Mouse (Mus musculus): Measurements from ENCODE around the gene Unc13a. TPM values are rescaled to one million over a fixed set of nuclear protein-coding genes. Genes with fewer than 3 reads are reported as not detected.

The Unc13a gene
- polyA plus RNA-seq, 1 experiment from 2014 or later, result 0.59 TPM

GRCm38 (mm10) chr8:71596798-71597197, 74.8 kb downstream of the Unc13a start:
- H3K4me3 ChIP-seq (ENCODE audit: low read depth, low read length), result no peak overlapping the region
- H3K4me2 ChIP-seq (ENCODE audit: low read depth, severe bottlenecking), result no peak overlapping the region
- H3K27ac ChIP-seq (replicated peaks; ENCODE audit: low read depth, low read length), result no peak overlapping the region
- no peaks in the 10 kb centered on the region for H3K36me3 ChIP-seq (ENCODE audit: control insufficient read depth, insufficient read depth, low read length)
- WGBS, result 84% methylated on average over 4 of the region's 4 CpGs
- DNase-seq (ENCODE audit: low spot score) (no peak), ATAC-seq (ENCODE audit: insufficient number of reproducible peaks, low FRiP score, low TSS enrichment, low read depth) (no peak)
- H3K9me3 ChIP-seq (ENCODE audit: control insufficient read depth, low read length), result no peaks in the 10 kb centered on the region
- H3K4me1 ChIP-seq (ENCODE audit: control insufficient read depth, insufficient read depth, low read length), result peaks cover 5% of the 10 kb centered on the region
- H3K27me3 ChIP-seq (ENCODE audit: control insufficient read depth, insufficient read depth, low read length), result peaks cover 7% of the 10 kb centered on the region
- H3K9ac ChIP-seq (ENCODE audit: low read length), result no peak overlapping the region

DNA sequence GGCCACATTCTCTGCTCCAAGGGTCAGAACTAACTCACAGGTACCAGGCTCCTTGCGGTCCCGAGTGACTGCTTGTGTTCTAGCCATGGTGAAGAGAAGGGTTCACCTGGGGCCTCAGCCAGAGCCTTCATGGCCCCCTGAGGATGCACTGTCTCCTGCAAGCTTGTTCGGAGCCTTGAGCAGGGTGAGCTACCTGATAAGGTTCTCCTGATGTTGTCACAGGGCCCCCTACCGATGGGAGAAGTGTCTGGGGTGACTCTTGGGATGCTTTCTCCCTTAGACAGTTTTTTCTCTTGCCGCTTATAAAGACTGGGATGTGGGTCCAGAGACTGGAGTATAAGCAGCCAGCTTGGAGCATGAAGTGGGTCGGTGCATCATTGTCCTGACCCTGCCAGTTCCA, 75.2 kb downstream of the Unc13a start:
- DNase-seq (ENCODE audit: low spot score), result no peak
- Histone ChIP-seq H3K4me2 (ENCODE audit: low read depth, severe bottlenecking) (no peak overlapping the region), H3K9me3 (ENCODE audit: control insufficient read depth, low read length) (no peaks in the 10 kb centered on the region), H3K27me3 (ENCODE audit: control insufficient read depth, insufficient read depth, low read length) (peaks cover 3% of the 10 kb centered on the region; the same call in 1 of the 2 replicates), H3K4me1 (ENCODE audit: control insufficient read depth, insufficient read depth, low read length) (peaks cover 5% of the 10 kb centered on the region), H3K27ac (replicated peaks; ENCODE audit: low read depth, low read length) (no peak overlapping the region), H3K9ac (ENCODE audit: low read length) (no peak overlapping the region; the same call in 1 of the 2 replicates), H3K4me3 (ENCODE audit: low read depth, low read length) (no peak overlapping the region), H3K36me3 (ENCODE audit: control insufficient read depth, insufficient read depth, low read length) (no peaks in the 10 kb centered on the region)
- 57% methylated on average over 6 of the region's 6 CpGs for WGBS
- ATAC-seq (ENCODE audit: insufficient number of reproducible peaks, low FRiP score, low TSS enrichment, low read depth), result no peak

DNA sequence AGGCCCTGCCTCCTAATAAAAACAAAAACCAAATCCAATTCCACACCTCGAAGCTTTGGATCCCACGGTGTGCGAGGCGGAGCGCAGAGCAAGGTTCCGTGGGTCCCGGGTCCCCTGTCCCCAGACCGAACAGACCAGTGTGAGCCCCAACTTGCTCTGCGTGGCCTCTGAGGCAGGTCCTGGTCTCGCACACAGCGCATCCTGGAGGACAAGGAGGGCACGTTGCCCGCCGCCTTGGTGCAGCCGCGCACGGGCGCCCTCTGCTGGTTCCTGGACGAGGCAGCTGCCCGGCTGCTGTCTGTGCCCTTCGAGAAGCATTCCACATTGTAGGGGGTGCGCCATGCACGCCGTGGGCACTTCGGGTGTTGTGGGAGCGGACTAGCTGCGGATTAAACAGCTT, 75.7 kb downstream of the Unc13a start:
- Histone ChIP-seq H3K4me2 (ENCODE audit: low read depth, severe bottlenecking) (no peak overlapping the region; the same call in 1 of the 2 replicates), H3K4me3 (ENCODE audit: low read depth, low read length) (no peak overlapping the region), H3K27ac (replicated peaks; ENCODE audit: low read depth, low read length) (no peak overlapping the region), H3K4me1 (ENCODE audit: control insufficient read depth, insufficient read depth, low read length) (peaks cover 5% of the 10 kb centered on the region), H3K9ac (ENCODE audit: low read length) (peak overlapping the region; percentile 43), H3K9me3 (ENCODE audit: control insufficient read depth, low read length) (no peaks in the 10 kb centered on the region), H3K27me3 (ENCODE audit: control insufficient read depth, insufficient read depth, low read length) (no peaks in the 10 kb centered on the region), H3K36me3 (ENCODE audit: control insufficient read depth, insufficient read depth, low read length) (no peaks in the 10 kb centered on the region)
- peak; percentile 91 for DNase-seq (ENCODE audit: low spot score)
- 10% methylated on average over 27 of the region's 27 CpGs for WGBS
- peak; percentile 23; the same call in 1 of the 2 replicates for ATAC-seq (ENCODE audit: insufficient number of reproducible peaks, low FRiP score, low TSS enrichment, low read depth)

- Histone ChIP-seq H3K9ac (ENCODE audit: low read length) (no peak overlapping the region), H3K27ac (replicated peaks; ENCODE audit: low read depth, low read length) (no peak overlapping the region), H3K9me3 (ENCODE audit: control insufficient read depth, low read length) (no peaks in the 10 kb centered on the region), H3K27me3 (ENCODE audit: control insufficient read depth, insufficient read depth, low read length) (no peaks in the 10 kb centered on the region), H3K4me2 (ENCODE audit: low read depth, severe bottlenecking) (no peak overlapping the region), H3K4me3 (ENCODE audit: low read depth, low read length) (no peak overlapping the region), H3K36me3 (ENCODE audit: control insufficient read depth, insufficient read depth, low read length) (no peaks in the 10 kb centered on the region), H3K4me1 (ENCODE audit: control insufficient read depth, insufficient read depth, low read length) (peaks cover 5% of the 10 kb centered on the region)
- ATAC-seq (ENCODE audit: insufficient number of reproducible peaks, low FRiP score, low TSS enrichment, low read depth) (no peak), DNase-seq (ENCODE audit: low spot score) (no peak)
- WGBS, result 83% methylated on average over 4 of the region's 4 CpGs
Measured at GRCm38 (mm10) chr8:71594324-71594722, 77.2 kb downstream of the Unc13a start.

- ATAC-seq (ENCODE audit: insufficient number of reproducible peaks, low FRiP score, low TSS enrichment, low read depth), result no peak
- no peak overlapping the region; the same call in 1 of the 2 replicates for H3K4me3 ChIP-seq (ENCODE audit: low read depth, low read length)
- 93% methylated on average over 8 of the region's 8 CpGs for WGBS
Measured at GRCm38 (mm10) chr8:71593556-71594323, 77.8 kb downstream of the Unc13a start.

GRCm38 (mm10) chr8:71592374-71593170, 79.0 kb downstream of the Unc13a start:
- ATAC-seq (ENCODE audit: insufficient number of reproducible peaks, low FRiP score, low TSS enrichment, low read depth) (peak; percentile 36; the same call in 1 of the 2 replicates), DNase-seq (ENCODE audit: low spot score) (no peak)
- H3K4me2 ChIP-seq (ENCODE audit: low read depth, severe bottlenecking), result peak overlapping the region; percentile 92
- WGBS, result 6% methylated on average over 60 of the region's 60 CpGs
- H3K27ac ChIP-seq (replicated peaks; ENCODE audit: low read depth, low read length), result peak overlapping the region; percentile 91
- peak overlapping the region; percentile 96 for H3K9ac ChIP-seq (ENCODE audit: low read length)
- H3K4me3 ChIP-seq (ENCODE audit: low read depth, low read length), result peak overlapping the region; percentile 92
- no peaks in the 10 kb centered on the region for H3K9me3 ChIP-seq (ENCODE audit: control insufficient read depth, low read length)
- no peaks in the 10 kb centered on the region for H3K36me3 ChIP-seq (ENCODE audit: control insufficient read depth, insufficient read depth, low read length)
- no peaks in the 10 kb centered on the region for H3K27me3 ChIP-seq (ENCODE audit: control insufficient read depth, insufficient read depth, low read length)
- H3K4me1 ChIP-seq (ENCODE audit: control insufficient read depth, insufficient read depth, low read length), result peaks cover 5% of the 10 kb centered on the region

More at GRCm38 (mm10) chr8:71593556-71594323, 77.8 kb downstream of the Unc13a start:
- Histone ChIP-seq H3K9ac (ENCODE audit: low read length) (no peak overlapping the region; the same call in 1 of the 2 replicates), H3K4me1 (ENCODE audit: control insufficient read depth, insufficient read depth, low read length) (peaks cover 5% of the 10 kb centered on the region), H3K4me2 (ENCODE audit: low read depth, severe bottlenecking) (no peak overlapping the region), H3K9me3 (ENCODE audit: control insufficient read depth, low read length) (no peaks in the 10 kb centered on the region), H3K27me3 (ENCODE audit: control insufficient read depth, insufficient read depth, low read length) (no peaks in the 10 kb centered on the region), H3K36me3 (ENCODE audit: control insufficient read depth, insufficient read depth, low read length) (no peaks in the 10 kb centered on the region), H3K27ac (replicated peaks; ENCODE audit: low read depth, low read length) (no peak overlapping the region)
- no peak for DNase-seq (ENCODE audit: low spot score)

DNA sequence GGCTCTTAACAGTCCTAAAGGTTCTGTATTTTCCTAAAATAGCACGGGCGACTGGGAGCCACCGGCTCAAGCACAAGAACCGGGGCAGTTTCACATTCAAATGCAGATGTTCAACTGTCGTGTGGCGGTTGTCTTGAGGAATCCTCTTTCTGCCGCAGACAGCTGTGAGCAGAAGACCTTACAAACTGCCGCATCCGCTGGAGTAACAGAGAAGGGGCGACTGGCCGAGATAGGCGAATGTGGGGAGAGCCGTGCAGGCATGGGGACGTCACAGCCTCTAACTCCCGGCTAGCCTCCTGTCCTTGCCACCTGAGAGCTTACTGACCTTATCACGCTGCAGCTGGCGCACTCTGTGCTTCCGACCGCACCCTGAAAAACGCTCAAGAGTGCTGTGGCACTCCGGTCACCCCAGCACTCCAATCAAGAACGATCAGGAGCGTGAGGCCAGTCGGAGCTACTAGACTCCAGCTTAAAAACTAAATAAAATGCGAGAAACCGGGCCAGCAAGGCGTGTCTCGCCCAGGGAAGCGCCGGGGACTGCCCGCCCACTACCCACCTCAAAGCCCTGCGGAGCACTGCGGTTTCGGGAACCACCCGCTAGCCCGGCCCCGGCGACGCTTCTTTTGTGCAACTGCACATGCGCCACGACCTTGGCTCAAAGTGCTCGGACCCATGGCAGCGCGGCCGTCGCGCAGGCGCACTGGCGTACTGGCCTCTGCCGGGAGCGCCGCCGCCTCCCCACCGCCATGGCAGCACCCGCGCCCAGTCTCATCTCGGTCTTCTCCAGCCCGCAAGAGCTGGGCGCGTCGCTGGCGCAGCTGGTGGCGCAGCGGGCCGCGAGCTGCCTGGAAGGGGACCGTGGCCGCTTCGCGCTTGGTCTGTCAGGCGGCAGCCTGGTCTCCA, 79.8 kb downstream of the Unc13a start, which contains the start of gene Pgls:
Gene Pgls (plus strand): TSS at position 706 of the 903 bp plus-strand sequence.
- Histone ChIP-seq H3K4me1 (ENCODE audit: control insufficient read depth, insufficient read depth, low read length) (peaks cover 5% of the 10 kb centered on the region), H3K36me3 (ENCODE audit: control insufficient read depth, insufficient read depth, low read length) (no peaks in the 10 kb centered on the region), H3K9me3 (ENCODE audit: control insufficient read depth, low read length) (no peaks in the 10 kb centered on the region), H3K4me3 (ENCODE audit: low read depth, low read length) (peak within 1 kb of the TSS; percentile 92), H3K9ac (ENCODE audit: low read length) (peak within 1 kb of the TSS; percentile 96), H3K27ac (replicated peaks; ENCODE audit: low read depth, low read length) (peak within 1 kb of the TSS; percentile 91), H3K27me3 (ENCODE audit: control insufficient read depth, insufficient read depth, low read length) (no peaks in the 10 kb centered on the region), H3K4me2 (ENCODE audit: low read depth, severe bottlenecking) (peak within 1 kb of the TSS; percentile 92)
- peak; percentile 81 for ATAC-seq (ENCODE audit: insufficient number of reproducible peaks, low FRiP score, low TSS enrichment, low read depth)
- under 1% methylated on average over 68 of the region's 71 CpGs for WGBS
- DNase-seq (ENCODE audit: low spot score), result peak; percentile 94

Data from limb, embryonic 11.5 days (tissue).